Comparison of ENCODE assay signal across 8 mouse cellular contexts in the genomic region with DNA sequence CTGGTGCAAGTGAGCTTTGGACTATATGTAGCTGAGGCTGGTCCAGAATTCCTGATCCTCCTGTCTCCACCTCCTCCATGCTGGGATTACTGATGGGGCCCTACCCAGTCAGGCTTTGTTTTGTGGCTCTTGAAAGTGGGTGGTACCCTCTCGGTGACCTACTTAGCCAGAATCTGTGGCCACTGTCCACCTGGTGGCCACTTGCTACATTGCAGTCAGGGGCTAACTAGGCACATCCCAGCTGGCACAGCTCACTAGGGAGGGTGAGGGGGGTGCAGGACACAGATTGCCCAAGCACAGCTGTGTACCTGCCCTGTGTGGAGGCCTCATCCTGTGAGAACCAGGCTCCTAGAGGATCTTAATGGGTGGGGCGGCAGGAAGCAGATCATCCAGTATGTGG. TPM values are rescaled to one million over a fixed set of nuclear protein-coding genes. Genes with fewer than 3 reads are reported as not detected.
DNase-seq lines count a peak whose midpoint lies in the region; ATAC-seq lines count a peak whose summit lies in the region.

No protein-coding gene starts in this region.

- intact Hi-C loops in heart, postnatal 36 days (cut with DNase I), result no loop called here

- H3K4me1 ChIP-seq in forebrain, embryonic 11.5 days (replicated peaks; ENCODE audit: control insufficient read depth, insufficient read depth, low read length), result 0 out of 2 replicates have a peak, but pooled peaks cover 2% of the 10 kb centered on the region
- peaks cover 8% of the 10 kb centered on the region; the same call in 1 of the 2 replicates for H3K4me1 ChIP-seq in stomach, embryonic 16.5 days (ENCODE audit: control insufficient read depth, insufficient read depth, low read length)

- H3K27me3 ChIP-seq in forebrain, embryonic 11.5 days (ENCODE audit: control insufficient read depth, insufficient read depth, low read length), result no peaks in the 10 kb centered on the region
- H3K27me3 ChIP-seq in stomach, embryonic 16.5 days (ENCODE audit: control insufficient read depth, insufficient read depth, low read length), result no peaks in the 10 kb centered on the region

- no peak overlapping the region for H3K4me3 ChIP-seq in forebrain, embryonic 11.5 days (ENCODE audit: low read depth, low read length)
- H3K4me3 ChIP-seq in stomach, embryonic 16.5 days (replicated peaks; ENCODE audit: low read length), result no peak overlapping the region

- ATAC-seq in forebrain, embryonic 11.5 days (replicated peaks; ENCODE audit: low FRiP score), result 0 out of 2 replicates have a peak, but pooled peaks have one; percentile 24
- peak; percentile 45; the same call in 1 of the 2 replicates for ATAC-seq in stomach, embryonic 16.5 days (ENCODE audit: insufficient read depth, low FRiP score)

- H3K4me2 ChIP-seq in forebrain, embryonic 11.5 days (ENCODE audit: low read depth, low read length, severe bottlenecking), result no peak overlapping the region
- H3K4me2 ChIP-seq in stomach, embryonic 16.5 days (ENCODE audit: low read depth, low read length), result no peak overlapping the region

- H3K27ac ChIP-seq in forebrain, embryonic 11.5 days (ENCODE audit: low read depth, low read length), result no peak overlapping the region
- no peak overlapping the region for H3K27ac ChIP-seq in stomach, embryonic 16.5 days (ENCODE audit: low read length)

- H3K9ac ChIP-seq in forebrain, embryonic 11.5 days (ENCODE audit: low read length), result no peak overlapping the region
- no peak overlapping the region for H3K9ac ChIP-seq in stomach, embryonic 16.5 days (ENCODE audit: low read length)

- no peaks in the 10 kb centered on the region; the same call in 1 of the 2 replicates for H3K36me3 ChIP-seq in forebrain, embryonic 11.5 days (ENCODE audit: control insufficient read depth, insufficient read depth, low read length)
- no peaks in the 10 kb centered on the region for H3K36me3 ChIP-seq in stomach, embryonic 16.5 days (ENCODE audit: control insufficient read depth, insufficient read depth, low read length)

- 37% methylated on average over 2 of the region's 2 CpGs for WGBS in forebrain, embryonic 11.5 days
- 36% methylated on average over 2 of the region's 2 CpGs for WGBS in stomach, embryonic 16.5 days

- H3K9me3 ChIP-seq in forebrain, embryonic 11.5 days (ENCODE audit: control insufficient read depth, low read length), result no peaks in the 10 kb centered on the region
- no peaks in the 10 kb centered on the region for H3K9me3 ChIP-seq in stomach, embryonic 16.5 days (replicated peaks; ENCODE audit: control insufficient read depth, low read length)

- peak; percentile 30 to 42 for DNase-seq in right cerebral cortex, adult 2 months (ENCODE audit: low spot score in 2 of 2)
- DNase-seq in right cerebral cortex, postnatal 25 days, result no peak
- peak; percentile 56 for DNase-seq in c-Kit-positive CD71-negative TER-119-negative erythroid progenitor cells, embryonic 14.5 days (ENCODE audit: low read depth)
- peak; percentile 73 for DNase-seq in forebrain, embryonic 11.5 days (ENCODE audit: low spot score)
- peak; percentile 62 to 74 for DNase-seq in heart, postnatal 36 days
- DNase-seq in kidney, postnatal 4 days, result peak; percentile 86 to 91
- peak; percentile 77 for DNase-seq in mesoderm, embryonic 11.5 days (ENCODE audit: low read depth, low spot score)

RNA-seq across cellular contexts. Expression of a gene that starts 15.4 kb away (rescaled TPM):
- polyA plus RNA-seq in forebrain, embryonic 11.5 days (2014; fragmentation: Nextera tagmentation; extraction: Ambion mirVana), result 55.9 and 60.1 TPM in 2 replicates
- total RNA-seq in heart, postnatal 36 days (2021), result 10 to 100 TPM; 36.7 to 40.3 TPM
- polyA plus RNA-seq in stomach, embryonic 16.5 days (2015; fragmentation: Nextera tagmentation; extraction: Ambion mirVana), result 54.2 and 63.6 TPM in 2 replicates

RNA-seq across cellular contexts. Expression of a gene that starts 28.2 kb away (rescaled TPM):
- 56.8 and 62.6 TPM in 2 replicates for polyA plus RNA-seq in forebrain, embryonic 11.5 days (2014; fragmentation: Nextera tagmentation; extraction: Ambion mirVana)
- 10 to 100 TPM; 14.2 to 16.2 TPM for total RNA-seq in heart, postnatal 36 days (2021)
- polyA plus RNA-seq in stomach, embryonic 16.5 days (2015; fragmentation: Nextera tagmentation; extraction: Ambion mirVana), result 45.6 and 46.9 TPM in 2 replicates

RNA-seq across cellular contexts. Expression of a gene that starts 36.4 kb away (rescaled TPM):
- polyA plus RNA-seq in forebrain, embryonic 11.5 days (2014; fragmentation: Nextera tagmentation; extraction: Ambion mirVana), result 279 and 319 TPM in 2 replicates
- 100 to 1,000 TPM; 180 to 208 TPM for total RNA-seq in heart, postnatal 36 days (2021)
- polyA plus RNA-seq in stomach, embryonic 16.5 days (2015; fragmentation: Nextera tagmentation; extraction: Ambion mirVana), result 1,528 and 1,531 TPM in 2 replicates

RNA-seq across cellular contexts. Expression of a gene that starts 49.2 kb away (rescaled TPM):
- polyA plus RNA-seq in forebrain, embryonic 11.5 days (2014; fragmentation: Nextera tagmentation; extraction: Ambion mirVana), result 37.2 and 49.2 TPM in 2 replicates
- under 1 TPM; 0.60 to 0.78 TPM for total RNA-seq in heart, postnatal 36 days (2021)
- 5.1 and 5.9 TPM in 2 replicates for polyA plus RNA-seq in stomach, embryonic 16.5 days (2015; fragmentation: Nextera tagmentation; extraction: Ambion mirVana)
